Mouse (Mus musculus) left cerebral cortex, postnatal 4 days (tissue): ENCODE data around the gene Elmo2. TPM values are rescaled to one million over a fixed set of nuclear protein-coding genes. Genes with fewer than 3 reads are reported as not detected.

ENCODE experiments used
- total RNA-seq, 2 experiments: library from RNA; stranded (reverse); gene quantifications; 2 replicates each; pipeline ENCODE4 v1.2.3; 2021

Elmo2 gene
- total RNA-seq, 2 experiments from 2014 or later, result 79.3 to 80.6 TPM

Other genes with a start within 250 kb of the Elmo2 start
- gene 1700025C18Rik, start 235.7 kb downstream of the Elmo2 start, total RNA-seq, result not detected
- gene Cdh22, start 91.6 kb downstream of the Elmo2 start, total RNA-seq, result 10 to 100 TPM in 1 of 2 experiments, 1 to 10 TPM in 1; 8.3 to 12.3 TPM
- 10 to 100 TPM; 36.4 to 37.1 TPM for gene Slc35c2, start 38.6 kb downstream of the Elmo2 start, total RNA-seq
- gene Zfp663, start 42.2 kb upstream of the Elmo2 start, total RNA-seq, result 1 to 10 TPM; 4.3 to 5.8 TPM
- gene Zfp334, start 61.8 kb upstream of the Elmo2 start, total RNA-seq, result 10 to 100 TPM; 16.5 TPM
- gene Ocstamp, start 73.9 kb upstream of the Elmo2 start, total RNA-seq, result not detected
- 10 to 100 TPM; 13.0 to 14.2 TPM for gene Slc13a3, start 146.8 kb upstream of the Elmo2 start, total RNA-seq
- gene Trp53rka, start 166.8 kb upstream of the Elmo2 start, total RNA-seq, result 10 to 100 TPM; 22.4 to 24.6 TPM
- 1 to 10 TPM; 1.1 to 1.3 TPM for gene Slc2a10, start 177.3 kb upstream of the Elmo2 start, total RNA-seq